Mouse (Mus musculus): ENCODE measurements around the gene Znhit1.

Znhit1 gene

DNA sequence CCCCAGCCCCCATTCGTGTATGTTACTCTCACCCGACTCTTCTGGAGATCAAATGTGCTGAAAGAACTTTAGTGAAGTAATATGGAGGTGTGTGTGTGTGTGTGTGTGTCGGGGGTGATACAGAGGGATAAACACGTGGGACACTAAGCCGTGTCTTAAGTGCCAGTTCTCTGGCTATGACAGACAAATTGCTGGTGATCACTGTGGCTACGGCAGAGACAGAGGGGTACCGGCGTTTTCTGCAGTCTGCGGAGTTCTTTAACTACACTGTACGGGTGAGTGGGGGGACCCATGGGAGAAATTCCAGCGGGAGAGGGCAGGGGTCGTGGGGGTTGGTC is at the start of gene Znhit1:
Gene Znhit1, minus strand, starts transcription at position 88 of the 338 bp plus-strand sequence.
- peak; percentile 45 for DNase-seq (ENCODE audit: low spot score)

DNA sequence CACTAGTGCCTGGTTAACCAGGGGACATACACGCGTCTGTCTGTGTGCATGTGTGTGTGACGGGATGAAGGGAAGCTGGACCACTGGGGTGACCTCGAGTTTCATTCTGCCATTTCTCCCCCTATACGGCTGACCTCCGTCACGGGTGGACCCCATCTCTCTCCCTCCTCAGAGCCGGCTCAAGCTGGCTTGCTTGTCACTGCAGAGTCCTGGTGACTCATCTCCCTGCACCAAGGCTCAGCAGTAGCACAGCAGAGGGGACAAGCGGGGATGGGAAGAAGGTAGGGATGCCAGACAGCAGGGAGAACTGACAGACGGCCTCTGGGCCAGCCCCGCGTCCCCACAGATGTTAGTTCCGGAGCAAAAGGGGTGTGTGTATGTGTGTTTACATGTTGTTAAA is 48.4 kb upstream of the Znhit1 start:
- peak; percentile 56 for DNase-seq (ENCODE audit: low spot score)

DNA sequence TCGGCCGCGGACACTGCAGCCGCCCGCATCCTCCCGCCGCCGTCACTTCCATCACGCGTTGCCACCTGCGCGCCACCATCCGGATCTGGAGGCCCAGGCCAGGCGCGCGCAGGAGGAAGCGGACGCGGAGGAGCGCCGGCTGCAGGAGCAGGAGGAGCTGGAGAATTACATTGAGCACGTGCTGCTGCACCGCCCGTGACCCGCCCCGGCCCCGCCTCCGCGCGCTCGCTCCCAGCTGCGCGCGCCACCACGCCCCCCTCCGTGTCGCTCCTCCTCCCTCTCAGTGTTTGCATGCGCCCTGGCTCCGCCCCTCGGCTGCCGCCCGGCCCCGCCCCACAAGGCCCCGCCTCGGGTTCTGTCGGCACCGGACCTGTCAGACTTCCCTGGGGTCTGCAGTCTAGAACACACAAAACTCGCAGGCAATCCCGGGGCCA is 44.8 kb upstream of the Znhit1 start:
- peak; percentile 97 for DNase-seq (ENCODE audit: low spot score)

DNA sequence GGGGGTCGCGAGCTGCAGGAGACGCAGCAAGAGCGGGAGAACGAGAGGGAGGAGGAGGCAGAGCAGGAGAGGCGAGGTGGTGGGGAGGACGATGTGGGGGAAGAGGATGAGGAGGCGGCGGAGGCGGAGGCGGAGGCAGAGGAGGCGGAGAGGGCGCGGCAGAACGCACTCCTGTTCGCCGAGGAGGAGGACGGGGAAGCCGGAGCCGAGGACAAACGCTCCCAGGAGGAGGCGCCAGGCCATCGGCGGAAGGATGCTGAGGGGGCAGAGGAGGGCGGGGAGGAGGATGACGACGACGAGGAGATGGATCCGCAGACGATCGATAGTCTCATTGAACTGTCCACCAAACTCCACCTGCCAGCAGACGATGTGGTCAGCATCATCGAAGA is 44.2 kb upstream of the Znhit1 start:
- DNase-seq (ENCODE audit: low spot score) = peak; percentile 90

DNA sequence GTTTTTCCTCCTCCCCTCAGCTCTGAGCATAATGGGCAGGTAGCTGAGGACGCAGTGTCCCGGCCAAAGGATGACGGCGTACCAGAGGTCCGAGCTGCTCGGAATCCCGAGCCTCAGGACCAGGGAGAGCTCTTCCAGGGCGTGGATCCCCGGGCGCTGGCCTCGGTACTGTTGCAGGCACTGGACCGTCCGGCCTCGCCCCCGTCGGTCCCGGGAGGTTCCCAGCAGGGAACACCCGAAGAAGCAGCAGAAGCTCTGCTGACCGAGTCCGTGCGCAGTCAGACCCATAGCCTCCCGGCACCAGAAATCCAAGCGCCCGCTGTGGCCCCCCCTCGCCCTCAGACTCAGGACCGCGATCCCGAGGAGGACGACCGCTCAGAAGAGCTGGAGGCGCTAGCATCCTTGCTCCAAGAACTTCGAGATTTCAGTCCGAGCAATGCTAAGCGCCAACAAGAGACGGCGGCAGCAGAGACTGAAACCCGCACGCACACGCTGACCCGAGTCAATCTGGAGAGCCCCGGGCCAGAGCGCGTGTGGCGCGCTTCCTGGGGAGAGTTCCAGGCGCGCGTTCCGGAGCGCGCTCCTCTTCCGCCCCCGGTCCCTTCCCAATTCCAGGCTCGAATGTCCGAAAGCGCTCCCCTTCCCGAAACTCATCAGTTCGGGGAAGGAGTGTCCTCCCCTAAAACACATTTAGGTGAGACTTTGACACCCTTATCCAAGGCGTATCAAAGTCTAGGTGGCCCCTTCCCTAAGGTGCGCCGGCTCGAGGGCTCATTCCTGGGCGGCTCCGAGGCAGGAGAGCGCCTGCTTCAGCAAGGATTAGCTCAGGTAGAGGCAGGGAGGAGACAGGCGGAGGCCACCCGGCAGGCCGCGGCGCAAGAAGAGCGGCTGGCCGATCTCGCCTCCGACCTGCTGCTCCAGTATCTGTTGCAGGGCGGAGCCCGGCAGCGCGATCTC is 43.5 kb upstream of the Znhit1 start:
- peak; percentile 68 for DNase-seq (ENCODE audit: low spot score)

- DNase-seq (ENCODE audit: low spot score) = no peak
Observed at GRCm38 (mm10) chr5:137030416-137030810, 42.6 kb upstream of the Znhit1 start.

GRCm38 (mm10) chr5:137029643-137030415 is 42.0 kb upstream of the Znhit1 start:
- DNase-seq (ENCODE audit: low spot score) = peak; percentile 100

DNA sequence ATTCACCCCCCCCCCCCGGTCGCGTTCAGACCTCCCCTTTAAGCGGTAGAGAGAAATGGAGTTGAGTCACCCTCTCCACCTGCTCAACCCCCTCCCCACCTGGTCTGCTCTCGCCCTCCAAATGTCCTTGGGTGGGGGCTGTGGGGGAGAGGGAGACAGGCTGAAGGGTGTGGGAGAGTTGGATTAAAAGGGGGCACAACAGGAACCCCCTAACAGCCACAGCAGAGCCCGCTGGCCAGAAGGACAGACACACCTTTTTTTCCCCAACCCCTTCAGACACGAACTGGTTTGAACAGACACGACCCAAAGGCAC is 41.4 kb upstream of the Znhit1 start:
- no peak for DNase-seq (ENCODE audit: low spot score)

GRCm38 (mm10) chr5:137028561-137029272 is 40.9 kb upstream of the Znhit1 start:
- DNase-seq (ENCODE audit: low spot score) = peak; percentile 58

- no peak for DNase-seq (ENCODE audit: low spot score)
Observed at GRCm38 (mm10) chr5:137026092-137026491, 38.3 kb upstream of the Znhit1 start, which contains the start of gene Vgf. Vgf (plus strand) TSS chr5:137026392.

GRCm38 (mm10) chr5:137025132-137025531 is 37.3 kb upstream of the Znhit1 start:
- DNase-seq (ENCODE audit: low spot score) = peak; percentile 93

GRCm38 (mm10) chr5:137024318-137024717 is 36.5 kb upstream of the Znhit1 start:
- DNase-seq (ENCODE audit: low spot score) = no peak

DNA sequence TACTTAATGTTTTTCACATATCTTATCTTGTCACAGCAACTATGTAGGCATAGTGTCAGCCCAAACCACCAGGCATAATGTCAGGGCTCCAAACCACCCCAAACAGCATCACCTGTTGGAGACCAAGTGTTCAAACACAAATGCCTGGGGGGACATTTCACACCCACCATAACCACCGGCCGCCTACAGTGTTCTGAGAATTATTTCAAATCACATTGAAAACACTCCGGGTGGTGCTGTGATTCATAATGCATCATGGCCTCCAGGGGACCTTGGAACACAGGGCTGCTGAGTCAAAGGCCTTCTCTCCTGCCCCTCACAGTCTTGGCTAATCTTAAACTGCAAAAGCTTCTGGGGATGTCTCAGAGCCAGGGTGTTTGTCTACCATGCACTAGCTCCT is 28.1 kb upstream of the Znhit1 start:
- no peak for DNase-seq (ENCODE audit: low spot score)

- DNase-seq (ENCODE audit: low spot score) = no peak
Observed at GRCm38 (mm10) chr5:137012401-137012950, 24.7 kb upstream of the Znhit1 start.

GRCm38 (mm10) chr5:137009988-137010387 is 22.2 kb upstream of the Znhit1 start:
- DNase-seq (ENCODE audit: low spot score) = peak; percentile 83

DNA sequence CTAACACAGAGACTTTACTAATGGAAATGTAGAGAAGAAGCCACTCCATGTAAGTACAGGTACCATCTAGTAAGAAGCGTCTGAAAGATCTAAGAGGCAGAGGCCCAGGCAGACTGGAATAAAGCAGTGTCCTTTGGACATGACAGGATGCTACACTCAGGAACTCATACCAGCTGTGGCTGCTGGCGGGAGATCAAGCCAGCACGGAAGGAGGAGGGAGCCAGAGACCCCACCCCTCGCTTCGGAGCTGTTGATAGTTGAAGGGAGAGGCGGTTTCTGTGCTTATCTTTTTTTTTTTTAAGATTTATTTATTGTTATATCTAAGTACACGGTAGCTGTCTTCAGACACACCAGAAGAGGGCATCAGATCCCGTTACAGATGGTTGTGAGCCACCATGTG is 19.5 kb upstream of the Znhit1 start:
- no peak for DNase-seq (ENCODE audit: low spot score)

DNA sequence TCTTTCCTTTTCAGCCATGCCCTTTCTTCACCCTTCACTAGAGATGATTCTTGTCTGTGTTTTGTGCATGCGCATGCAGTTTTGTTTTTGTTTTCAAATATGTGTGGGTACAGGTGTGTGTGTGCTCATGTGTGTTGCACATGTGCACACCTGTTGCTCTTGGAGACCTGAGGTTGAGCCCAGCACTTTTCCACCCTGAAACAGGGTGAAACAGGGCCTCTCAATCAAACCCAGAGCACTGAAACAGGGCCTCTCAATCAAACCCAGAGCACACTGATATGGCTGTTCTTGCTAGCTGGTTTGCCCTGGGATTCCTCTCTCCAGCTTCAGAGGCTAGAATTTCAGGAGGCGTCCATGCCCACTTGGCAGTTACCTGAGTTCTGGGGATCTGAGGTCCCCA is 12.8 kb upstream of the Znhit1 start:
- DNase-seq (ENCODE audit: low spot score) = no peak

- DNase-seq (ENCODE audit: low spot score) = no peak
Observed at GRCm38 (mm10) chr5:136999449-136999848, 11.6 kb upstream of the Znhit1 start.

DNA sequence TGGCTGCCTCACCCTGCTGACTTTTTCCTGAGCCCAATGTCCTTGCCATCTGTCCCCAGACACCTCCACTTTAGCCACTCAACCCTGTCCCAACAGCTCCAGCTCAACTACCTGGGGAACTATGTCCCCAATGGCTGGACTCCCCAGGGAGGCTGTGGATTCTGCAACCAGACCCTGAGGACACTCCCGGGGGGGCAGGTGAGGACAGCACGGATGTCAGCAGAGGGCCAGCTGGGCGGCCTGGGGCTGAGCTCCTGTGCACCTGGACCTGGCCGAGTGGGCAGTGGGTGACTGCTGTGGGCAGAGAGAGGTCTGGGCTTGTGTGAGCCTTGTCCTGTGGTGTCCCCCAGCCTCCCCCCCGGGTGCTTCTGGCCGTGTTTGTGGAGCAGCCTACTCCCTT is 2.0 kb upstream of the Znhit1 start:
- no peak for DNase-seq (ENCODE audit: low spot score)

DNA sequence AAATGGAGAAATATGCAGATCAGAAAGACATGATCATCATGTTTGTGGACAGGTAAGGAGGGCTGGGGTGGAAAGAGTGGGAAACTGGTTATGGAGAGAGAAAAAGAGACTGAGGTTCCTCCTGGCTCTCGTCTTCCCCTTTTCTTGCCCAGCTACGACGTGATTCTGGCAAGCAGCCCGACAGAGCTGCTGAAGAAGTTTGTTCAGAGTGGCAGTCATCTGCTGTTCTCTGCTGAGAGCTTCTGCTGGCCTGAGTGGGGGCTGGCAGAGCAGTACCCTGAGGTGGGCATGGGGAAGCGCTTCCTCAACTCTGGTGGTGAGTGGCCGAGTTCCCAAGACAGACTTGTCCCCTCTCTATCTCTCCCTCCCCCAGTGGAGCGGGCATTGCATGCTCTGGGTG is 599 bp upstream of the Znhit1 start:
- peak; percentile 66 for DNase-seq (ENCODE audit: low spot score)

DNA sequence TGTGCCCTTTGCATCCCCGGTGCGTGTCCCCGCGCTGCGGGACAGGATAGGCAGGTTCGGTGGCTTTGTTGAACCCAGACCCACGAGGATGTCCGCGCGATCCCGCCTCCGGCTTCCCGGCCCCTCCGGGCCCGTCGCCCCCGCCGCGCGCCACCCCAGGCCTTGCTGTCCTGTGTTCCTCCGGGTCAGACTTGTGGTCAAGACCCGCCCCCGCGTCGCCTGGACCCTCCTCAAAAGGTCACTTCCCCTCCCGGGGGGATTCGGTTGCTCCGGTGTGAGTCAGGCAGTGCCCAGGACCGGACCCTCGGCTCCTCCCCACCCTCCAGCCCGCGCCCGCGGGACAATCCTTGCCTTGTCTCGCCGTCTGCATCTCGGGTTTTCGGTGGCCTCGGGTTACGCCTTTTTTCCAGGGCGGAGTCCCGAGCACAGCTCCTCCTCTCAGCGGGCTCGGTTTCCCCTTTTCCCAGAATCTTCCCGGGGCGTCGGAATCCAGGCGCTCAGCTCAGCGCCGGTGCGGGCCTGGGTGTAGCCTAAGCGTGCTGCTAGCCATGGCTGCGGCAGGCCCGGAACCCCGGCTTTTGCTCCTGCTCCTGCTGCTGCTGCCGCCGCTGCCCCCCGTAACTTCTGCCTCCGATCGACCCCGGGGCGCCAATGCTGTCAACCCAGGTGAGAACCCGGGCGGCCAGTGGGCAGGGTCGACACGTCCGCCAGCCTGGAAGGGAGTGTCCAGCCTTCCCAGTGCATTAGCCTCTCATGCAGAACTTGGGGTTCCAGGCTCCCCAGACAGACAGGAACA is 485 bp downstream of the Znhit1 start:
- peak; percentile 92 for DNase-seq (ENCODE audit: low spot score)

Data from MN1 (cell line).